Mouse (Mus musculus): ENCODE results near the gene Clvs2.

The Clvs2 gene

GRCm38 (mm10) chr10:33624131-33624879, at the start of gene Clvs2:
Gene Clvs2, minus strand, starts transcription at chr10:33624769.
- DNase-seq (ENCODE audit: low spot score in 2 of 2), result no peak

- DNase-seq (ENCODE audit: low spot score in 2 of 2), result no peak
Measured at GRCm38 (mm10) chr10:33653142-33653541, 28.6 kb upstream of the Clvs2 start.

- no peak for DNase-seq (ENCODE audit: low spot score in 2 of 2)
Measured at GRCm38 (mm10) chr10:33623577-33623991, 985 bp downstream of the Clvs2 start.

GRCm38 (mm10) chr10:33622700-33623099, 1.9 kb downstream of the Clvs2 start:
- DNase-seq (ENCODE audit: low spot score in 2 of 2), result no peak

GRCm38 (mm10) chr10:33616207-33616606, 8.4 kb downstream of the Clvs2 start:
- DNase-seq (ENCODE audit: low spot score in 2 of 2), result no peak

GRCm38 (mm10) chr10:33613197-33613596, 11.4 kb downstream of the Clvs2 start:
- no peak for DNase-seq (ENCODE audit: low spot score in 2 of 2)

GRCm38 (mm10) chr10:33592732-33593131, 31.8 kb downstream of the Clvs2 start:
- no peak for DNase-seq (ENCODE audit: low spot score in 2 of 2)

GRCm38 (mm10) chr10:33588800-33589199, 35.8 kb downstream of the Clvs2 start:
- DNase-seq (ENCODE audit: low spot score in 2 of 2), result no peak

GRCm38 (mm10) chr10:33587118-33587517, 37.5 kb downstream of the Clvs2 start:
- no peak for DNase-seq (ENCODE audit: low spot score in 2 of 2)

GRCm38 (mm10) chr10:33558081-33558480, 66.5 kb downstream of the Clvs2 start:
- DNase-seq (ENCODE audit: low spot score in 2 of 2), result no peak

GRCm38 (mm10) chr10:33540331-33540730, 84.2 kb downstream of the Clvs2 start:
- DNase-seq (ENCODE audit: low spot score in 2 of 2), result no peak
